Mouse (Mus musculus): ENCODE data around the gene 4930447C04Rik.
A peak's percentile ranks its signal among the peaks of the same experiment; 100 is the strongest.

Gene 4930447C04Rik

DNA sequence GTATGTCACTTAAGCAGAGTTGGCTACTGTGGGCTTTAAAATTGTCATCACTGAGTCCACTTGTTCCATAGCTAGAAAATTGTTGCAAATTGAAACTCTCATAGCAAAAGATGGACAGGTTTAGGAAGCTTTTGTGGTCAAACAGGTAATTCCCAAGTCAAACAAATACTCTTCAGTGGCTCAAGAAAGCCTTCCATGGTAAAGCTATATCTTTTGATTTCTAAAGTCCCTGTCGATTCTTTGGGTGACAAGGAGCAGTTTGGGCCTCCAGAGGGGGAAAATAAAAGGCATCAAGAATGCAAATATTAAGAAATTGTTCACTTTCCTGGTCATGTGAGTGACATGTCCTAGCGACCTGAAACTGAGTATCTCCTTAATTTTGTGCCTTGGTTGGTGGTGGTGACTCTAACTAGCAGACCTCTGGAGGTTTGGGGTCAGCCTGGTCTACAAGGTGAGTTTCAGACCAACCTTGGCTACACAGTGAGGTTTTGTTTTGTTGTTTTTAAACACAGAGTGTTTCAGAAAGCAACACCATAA lies 3.1 kb upstream of the 4930447C04Rik start:
- DNase-seq (ENCODE audit: low spot score): no peak

- DNase-seq (ENCODE audit: low spot score): no peak
Measured at GRCm38 (mm10) chr12:72942171-72942570, 1.6 kb upstream of the 4930447C04Rik start.

DNA sequence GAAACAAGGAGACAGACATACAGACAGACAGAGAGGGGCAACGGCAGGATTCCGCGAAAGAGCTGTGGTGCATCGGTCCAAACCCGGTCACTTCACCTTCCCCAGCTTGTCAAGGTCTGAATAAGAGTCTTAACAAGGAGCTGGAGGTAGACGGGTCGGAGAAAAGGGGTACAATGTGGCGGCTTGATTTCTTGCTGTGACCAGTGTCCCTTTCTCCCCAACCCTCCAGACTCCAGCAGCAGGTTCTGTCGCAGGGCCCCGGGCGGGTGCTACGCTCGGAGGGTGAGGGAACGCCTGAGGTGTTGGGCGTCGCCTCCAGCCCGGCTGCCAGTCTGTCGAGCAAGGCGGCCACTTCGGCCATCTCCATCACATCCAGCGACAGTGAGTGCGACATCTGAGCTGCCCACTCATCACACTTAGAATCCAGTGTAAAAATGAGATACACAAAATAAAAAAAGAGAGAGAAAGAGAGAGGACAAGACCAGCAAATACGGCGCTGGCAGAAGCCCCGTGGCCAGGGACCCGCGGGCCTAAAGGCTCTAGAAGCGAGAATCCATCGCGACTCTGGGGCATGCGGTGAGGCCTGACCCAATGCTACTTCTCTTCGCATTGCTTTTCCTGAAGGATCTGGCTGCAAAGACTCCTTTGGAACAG lies 951 bp upstream of the 4930447C04Rik start:
- DNase-seq (ENCODE audit: low spot score): peak; percentile 68

- peak; percentile 22 for DNase-seq (ENCODE audit: low spot score)
Measured at GRCm38 (mm10) chr12:72940822-72941397, 336 bp upstream of the 4930447C04Rik start.

DNA sequence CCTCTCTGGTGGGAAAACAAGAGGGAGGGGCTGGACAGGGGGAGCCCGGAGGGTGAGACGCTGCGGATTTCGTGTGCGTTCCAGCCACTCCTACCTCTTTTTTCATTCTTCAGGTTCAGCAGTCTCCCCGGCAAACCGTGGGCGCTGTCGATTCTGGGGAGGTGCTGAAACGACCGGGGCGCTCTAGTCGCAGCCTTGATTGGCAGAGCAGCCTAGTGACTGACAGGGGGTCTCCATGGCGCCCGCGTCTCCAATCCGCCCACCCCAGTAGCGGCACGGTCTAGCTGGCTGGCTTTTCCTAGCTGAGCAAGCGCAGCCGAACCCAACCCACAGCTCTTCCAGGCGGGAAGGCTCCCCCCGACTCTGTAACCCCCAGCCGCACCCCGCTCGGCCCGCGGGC lies 958 bp downstream of the 4930447C04Rik start, which contains the start of gene Six6:
Six6 (plus strand) TSS at position 277 of the 400 bp plus-strand sequence.
- DNase-seq (ENCODE audit: low spot score): peak; percentile 65

DNA sequence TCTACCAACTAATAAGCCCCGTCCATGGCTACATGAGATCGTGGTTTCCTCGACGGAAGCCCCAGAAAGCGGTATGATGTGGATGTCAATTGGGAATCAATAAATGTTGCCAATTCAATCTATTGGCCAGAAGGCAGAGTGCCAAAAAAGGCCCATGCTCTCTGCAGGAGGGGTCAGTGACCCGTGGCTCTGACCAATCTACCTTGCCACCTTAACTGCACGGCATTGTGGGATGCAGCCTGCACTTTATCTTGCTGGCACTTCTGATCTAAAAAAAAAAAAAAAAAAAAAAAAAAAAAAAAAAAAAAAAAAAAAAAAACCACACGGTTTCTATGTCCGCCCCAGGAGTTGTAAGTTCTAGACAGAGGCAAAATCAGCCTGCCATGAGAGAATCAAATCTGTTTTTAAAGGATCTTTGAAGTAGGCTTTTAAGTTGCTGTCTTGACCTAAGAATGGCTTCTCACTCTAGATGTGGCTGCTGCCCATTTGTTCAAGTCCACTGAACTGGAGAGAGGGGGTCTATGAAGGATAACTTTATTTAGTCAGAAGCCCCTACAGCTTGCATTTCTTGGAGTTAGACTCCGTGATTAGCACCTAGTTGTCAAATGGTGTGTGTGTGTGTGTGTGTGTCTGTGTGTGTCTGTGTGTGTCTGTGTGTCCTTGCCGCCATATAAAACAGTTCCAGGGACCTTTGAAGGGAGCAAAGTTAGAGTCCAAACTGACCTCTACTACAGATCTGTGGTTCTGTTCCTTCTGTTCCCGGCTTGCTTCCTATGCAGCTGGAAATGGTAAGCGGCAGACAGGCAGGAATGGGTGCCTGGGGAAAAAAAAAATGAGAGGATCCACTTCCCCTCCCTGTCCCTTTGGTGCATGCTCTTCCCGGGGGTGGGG lies 1.7 kb downstream of the 4930447C04Rik start:
- peak; percentile 27 for DNase-seq (ENCODE audit: low spot score)

GRCm38 (mm10) chr12:72938176-72938575 lies 2.4 kb downstream of the 4930447C04Rik start:
- DNase-seq (ENCODE audit: low spot score): peak; percentile 30

DNA sequence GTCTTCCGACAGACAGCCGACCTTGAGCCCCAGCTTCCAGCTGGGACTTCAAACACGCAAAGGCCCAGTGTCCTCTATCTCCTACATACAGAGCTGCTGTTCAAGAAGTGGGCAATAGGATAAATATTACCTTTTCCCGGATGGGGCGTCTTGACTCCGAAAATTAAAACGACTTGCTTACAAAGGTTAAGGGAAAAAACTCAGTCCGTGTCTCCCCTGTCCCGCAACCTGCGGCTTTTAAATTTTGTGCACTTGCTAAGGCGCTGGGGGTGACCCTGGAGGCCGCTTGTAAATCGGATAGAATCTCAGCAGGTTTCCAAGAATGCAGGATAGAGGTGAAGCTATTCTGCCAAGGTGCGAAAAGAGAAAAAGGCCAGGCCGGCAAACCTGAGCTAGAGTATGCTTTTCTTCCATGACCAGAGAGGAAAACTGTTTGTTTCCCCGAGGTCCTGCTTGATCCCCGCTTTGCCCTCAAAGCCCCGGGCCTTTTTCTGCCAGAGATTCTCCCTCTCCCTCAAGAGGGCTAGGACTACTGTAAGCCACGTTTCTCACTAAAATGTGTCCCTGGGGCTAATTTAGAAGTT lies 2.9 kb downstream of the 4930447C04Rik start:
- no peak for DNase-seq (ENCODE audit: low spot score)

- no peak for DNase-seq (ENCODE audit: low spot score)
Measured at GRCm38 (mm10) chr12:72936751-72937150, 3.8 kb downstream of the 4930447C04Rik start.

GRCm38 (mm10) chr12:72917159-72917993 lies 23.2 kb downstream of the 4930447C04Rik start:
- DNase-seq (ENCODE audit: low spot score): peak; percentile 60

DNA sequence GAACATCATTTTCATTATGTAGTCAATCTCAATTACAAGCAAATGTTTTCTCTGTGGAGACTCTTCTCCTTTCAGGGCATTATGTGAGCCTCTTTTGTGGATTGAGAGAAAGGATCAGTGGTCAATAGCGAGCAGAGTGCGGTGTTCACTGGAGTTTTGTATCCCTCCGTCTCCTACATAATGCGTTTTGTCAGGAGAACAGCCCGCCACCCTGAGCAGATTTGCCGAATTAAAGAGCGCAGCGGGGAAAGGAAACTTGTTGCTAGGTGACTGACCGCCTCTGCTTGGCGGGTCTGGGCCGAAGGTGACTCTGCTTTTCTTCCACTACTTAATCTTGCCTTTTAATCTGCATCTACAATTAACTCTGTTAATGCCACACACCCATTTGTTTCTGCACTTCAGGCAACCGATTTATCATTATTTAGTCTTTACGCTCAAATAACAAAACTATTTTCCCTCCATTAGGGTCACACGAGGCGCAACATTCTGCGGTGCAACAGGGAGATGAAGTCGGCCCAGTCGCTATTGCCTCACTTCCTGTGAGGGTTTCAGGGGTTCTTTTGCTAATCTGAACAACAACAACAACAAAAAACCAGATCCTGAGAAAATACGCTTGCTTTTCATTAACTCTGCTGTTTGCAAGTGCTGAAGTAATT lies 86.1 kb downstream of the 4930447C04Rik start:
- DNase-seq (ENCODE audit: low spot score): peak; percentile 82

DNA sequence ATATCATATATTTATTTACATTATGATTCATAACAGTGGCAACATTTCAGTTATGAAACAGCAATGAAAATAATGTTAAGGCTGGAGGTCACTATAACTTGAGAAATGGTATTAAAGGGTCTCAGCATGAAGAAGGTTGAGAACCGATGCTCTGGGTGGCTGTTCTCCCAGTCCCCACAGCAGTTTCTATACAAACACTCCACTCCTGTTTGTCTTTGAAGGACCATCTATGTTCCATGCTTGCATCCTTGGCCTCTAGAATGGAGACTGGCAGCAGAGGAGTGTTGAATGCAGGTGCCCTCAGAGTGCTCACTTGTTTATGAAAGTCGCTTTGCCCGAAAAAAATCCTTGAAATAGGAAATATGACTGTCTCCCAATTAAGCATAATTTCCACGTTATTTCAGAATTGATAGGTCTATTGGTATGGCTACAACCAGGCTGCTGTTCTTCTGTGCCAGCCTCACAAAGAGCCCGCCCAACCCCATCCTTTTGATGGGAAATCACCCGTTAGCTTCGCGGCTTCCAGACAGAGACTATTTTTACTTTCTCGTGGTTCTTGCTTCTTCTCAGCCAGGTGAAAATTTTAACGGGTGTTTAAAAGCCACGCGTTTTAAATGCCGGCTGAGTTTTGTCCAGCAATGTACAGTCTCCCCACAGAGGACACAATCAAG lies 87.0 kb downstream of the 4930447C04Rik start:
- DNase-seq (ENCODE audit: low spot score): no peak

GRCm38 (mm10) chr12:72852264-72852663 lies 88.3 kb downstream of the 4930447C04Rik start:
- DNase-seq (ENCODE audit: low spot score): peak; percentile 35

- DNase-seq (ENCODE audit: low spot score): no peak
Measured at GRCm38 (mm10) chr12:72850146-72850545, 90.4 kb downstream of the 4930447C04Rik start.

GRCm38 (mm10) chr12:72847725-72848124 lies 92.8 kb downstream of the 4930447C04Rik start:
- DNase-seq (ENCODE audit: low spot score): peak; percentile 71

- DNase-seq (ENCODE audit: low spot score): no peak
Measured at GRCm38 (mm10) chr12:72845946-72846345, 94.6 kb downstream of the 4930447C04Rik start.

DNA sequence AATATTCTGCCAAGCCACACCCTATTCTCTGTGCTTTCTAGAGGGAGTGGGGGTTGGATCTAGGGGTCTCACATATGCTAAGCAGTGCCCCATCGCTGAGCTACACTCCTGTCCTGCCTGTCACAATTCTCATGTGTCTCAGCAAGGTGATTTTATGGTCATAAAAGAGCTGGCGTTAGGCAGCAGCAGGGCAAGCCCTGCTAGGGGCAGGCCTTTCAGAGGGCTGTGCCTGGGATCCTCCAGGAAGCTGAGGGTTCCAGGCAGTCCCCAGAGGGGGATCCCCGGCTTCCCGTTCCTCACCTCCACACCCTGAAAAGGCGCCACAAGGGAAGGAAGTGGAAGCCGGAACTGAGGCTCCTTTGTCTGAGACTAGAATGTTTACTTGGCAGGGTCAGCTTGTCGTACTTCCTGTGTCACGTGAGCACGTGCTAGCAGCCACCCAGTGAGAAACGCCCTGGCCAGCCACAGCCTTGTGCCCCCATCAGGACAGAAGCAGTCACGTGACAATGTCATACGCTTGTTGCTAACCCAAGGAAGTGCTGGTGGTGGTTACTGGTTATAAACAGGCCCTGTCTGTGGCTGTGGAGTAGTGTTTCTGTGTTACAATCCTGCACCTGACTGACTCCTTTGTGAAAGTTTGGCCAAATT lies 96.5 kb downstream of the 4930447C04Rik start:
- peak; percentile 80 for DNase-seq (ENCODE audit: low spot score)

DNA sequence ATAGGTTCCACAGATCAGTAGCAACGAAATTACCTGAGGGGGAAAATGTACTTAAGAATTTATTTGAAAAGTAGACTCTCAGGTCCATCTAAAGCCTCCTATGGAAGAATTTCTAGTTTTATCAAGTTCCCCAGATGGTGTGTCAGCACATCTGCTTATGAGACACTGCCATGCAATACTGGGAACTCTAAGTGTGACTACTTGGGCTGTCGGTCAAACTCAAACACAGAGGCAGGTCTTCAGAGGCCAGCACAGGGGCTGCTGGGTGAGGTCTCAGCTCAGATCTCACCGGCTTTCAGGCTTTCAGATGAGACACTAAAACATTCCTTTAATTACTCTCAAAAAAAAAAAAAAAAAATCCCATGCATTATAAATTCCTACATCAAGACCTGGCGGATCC lies 97.0 kb downstream of the 4930447C04Rik start:
- no peak for DNase-seq (ENCODE audit: low spot score)

- no peak for DNase-seq (ENCODE audit: low spot score)
Measured at GRCm38 (mm10) chr12:72843135-72843534, 97.4 kb downstream of the 4930447C04Rik start.

DNA sequence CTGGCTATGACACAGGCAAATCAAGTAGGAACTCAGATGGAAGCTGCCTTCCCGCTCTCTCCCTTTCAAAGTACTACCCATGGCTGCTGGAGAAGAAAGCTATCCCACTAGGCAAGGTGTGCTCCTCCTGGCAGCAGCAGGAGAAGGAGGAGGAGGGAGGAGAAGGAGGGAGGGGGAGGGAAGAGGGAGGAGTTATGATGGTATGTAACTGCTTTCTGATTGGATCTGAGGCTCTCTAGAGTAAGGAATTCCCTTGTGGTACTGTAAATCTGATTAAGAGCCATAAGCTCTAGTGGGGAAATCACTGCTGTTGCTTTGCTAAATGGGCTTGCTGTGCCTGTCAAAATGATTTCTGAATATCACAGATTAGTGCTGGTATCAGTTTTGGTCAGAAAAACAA lies 99.1 kb downstream of the 4930447C04Rik start:
- no peak for DNase-seq (ENCODE audit: low spot score)
